Mouse (Mus musculus): ENCODE data around the gene Efcab9. TPM values are rescaled to one million over a fixed set of nuclear protein-coding genes. Genes with fewer than 3 reads are reported as not detected.

The Efcab9 gene
- polyA plus RNA-seq, 1 experiment = 0.97 TPM

GRCm38 (mm10) chr11:32498757-32499535, 32.9 kb downstream of the Efcab9 start:
- WGBS = 8% methylated on average over 7 of the region's 7 CpGs

GRCm38 (mm10) chr11:32495283-32495682, 36.6 kb downstream of the Efcab9 start:
- no peak overlapping the region for H3K27ac ChIP-seq (ENCODE audit: insufficient read depth, low read length)
- peaks cover 5% of the 10 kb centered on the region for H3K4me1 ChIP-seq (ENCODE audit: control insufficient read depth, insufficient read depth, low read length)
- TF ChIP-seq POLR2A (IDR thresholded peaks at IDR 0.05; ENCODE audit: borderline replicate concordance, insufficient read depth, low read length) = no peak
- no peak for TF ChIP-seq CTCF (IDR thresholded peaks at IDR 0.05; ENCODE audit: borderline replicate concordance, insufficient read depth, low read depth, low read length)
- WGBS = 93% methylated on average over 2 of the region's 2 CpGs
- no peaks in the 10 kb centered on the region for H3K27me3 ChIP-seq (ENCODE audit: control insufficient read depth, insufficient read depth, low read length)
- DNase-seq = no peak
- no peak overlapping the region for H3K4me3 ChIP-seq (replicated peaks; ENCODE audit: insufficient read depth, low read depth, low read length)

More at GRCm38 (mm10) chr11:32498757-32499535, 32.9 kb downstream of the Efcab9 start:
- Histone ChIP-seq H3K27ac (ENCODE audit: insufficient read depth, low read length) (peak overlapping the region; percentile 68; the same call in 1 of the 2 replicates), H3K4me1 (ENCODE audit: control insufficient read depth, insufficient read depth, low read length) (peaks cover 5% of the 10 kb centered on the region), H3K4me3 (replicated peaks; ENCODE audit: insufficient read depth, low read depth, low read length) (no peak overlapping the region), H3K27me3 (ENCODE audit: control insufficient read depth, insufficient read depth, low read length) (no peaks in the 10 kb centered on the region)
- TF ChIP-seq POLR2A (IDR thresholded peaks at IDR 0.05; ENCODE audit: borderline replicate concordance, insufficient read depth, low read length) = no peak
- peak; percentile 63 to 70 for DNase-seq

DNA sequence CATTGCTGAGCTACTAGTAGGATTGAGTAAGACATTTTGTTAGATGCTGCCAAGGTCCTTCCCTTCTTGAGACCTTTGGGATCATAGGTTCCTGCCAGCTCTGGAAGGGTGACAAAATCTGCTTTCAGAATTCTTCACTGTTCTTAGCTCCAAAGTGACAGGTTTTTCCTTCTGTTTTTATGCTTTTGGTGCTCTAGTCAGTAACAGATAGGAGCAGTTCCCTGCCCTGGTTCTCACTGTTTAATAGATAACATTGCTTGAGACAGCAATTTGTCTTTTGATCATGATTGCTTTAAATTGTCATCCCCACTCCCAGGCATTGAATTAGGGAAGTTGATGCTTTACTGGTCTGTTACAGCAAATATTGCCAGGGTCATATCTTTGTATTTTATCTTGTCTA, 38.6 kb downstream of the Efcab9 start:
- Histone ChIP-seq H3K4me3 (replicated peaks; ENCODE audit: insufficient read depth, low read depth, low read length) (no peak overlapping the region), H3K4me1 (ENCODE audit: control insufficient read depth, insufficient read depth, low read length) (no peaks in the 10 kb centered on the region; the same call in 1 of the 2 replicates), H3K27me3 (ENCODE audit: control insufficient read depth, insufficient read depth, low read length) (no peaks in the 10 kb centered on the region), H3K27ac (ENCODE audit: insufficient read depth, low read length) (no peak overlapping the region)
- TF ChIP-seq POLR2A (IDR thresholded peaks at IDR 0.05; ENCODE audit: borderline replicate concordance, insufficient read depth, low read length) = no peak
- DNase-seq = peak in 1 of 2 experiments; percentile 32

DNA sequence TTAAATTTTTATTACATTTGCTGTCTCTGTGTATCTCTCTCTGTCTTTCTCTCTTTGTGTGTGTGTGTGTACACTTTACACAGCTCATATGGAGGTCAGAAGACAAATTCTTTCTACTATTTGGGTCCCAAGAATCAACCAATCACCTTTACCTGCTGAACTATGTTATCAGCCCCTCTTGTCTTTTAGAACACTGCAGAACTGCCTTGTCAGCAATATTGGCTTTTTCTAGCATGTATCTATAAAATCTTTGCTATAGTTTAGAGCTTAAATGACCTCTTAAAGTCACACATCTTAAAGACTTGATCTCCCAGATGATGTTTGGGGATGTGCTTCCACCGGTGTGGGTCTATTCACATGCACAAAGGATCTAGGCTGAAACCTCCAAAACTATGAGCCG, 40.8 kb downstream of the Efcab9 start:
- H3K4me1 ChIP-seq (ENCODE audit: control insufficient read depth, insufficient read depth, low read length) = no peaks in the 10 kb centered on the region; the same call in 1 of the 2 replicates
- no peak overlapping the region for H3K27ac ChIP-seq (ENCODE audit: insufficient read depth, low read length)
- H3K4me3 ChIP-seq (replicated peaks; ENCODE audit: insufficient read depth, low read depth, low read length) = no peak overlapping the region
- TF ChIP-seq CTCF (IDR thresholded peaks at IDR 0.05; ENCODE audit: borderline replicate concordance, insufficient read depth, low read depth, low read length) (no peak), POLR2A (IDR thresholded peaks at IDR 0.05; ENCODE audit: borderline replicate concordance, insufficient read depth, low read length) (no peak)
- 97% methylated on average over 2 of the region's 2 CpGs for WGBS
- DNase-seq = no peak
- H3K27me3 ChIP-seq (ENCODE audit: control insufficient read depth, insufficient read depth, low read length) = no peaks in the 10 kb centered on the region

GRCm38 (mm10) chr11:32488808-32489670, 42.8 kb downstream of the Efcab9 start:
- DNase-seq = no peak
- 93% methylated on average over 5 of the region's 5 CpGs for WGBS
- no peak overlapping the region for H3K27ac ChIP-seq (ENCODE audit: insufficient read depth, low read length)
- H3K4me1 ChIP-seq (ENCODE audit: control insufficient read depth, insufficient read depth, low read length) = no peaks in the 10 kb centered on the region; the same call in 1 of the 2 replicates
- H3K27me3 ChIP-seq (ENCODE audit: control insufficient read depth, insufficient read depth, low read length) = no peaks in the 10 kb centered on the region
- TF ChIP-seq POLR2A (IDR thresholded peaks at IDR 0.05; ENCODE audit: borderline replicate concordance, insufficient read depth, low read length) = no peak
- TF ChIP-seq CTCF (IDR thresholded peaks at IDR 0.05; ENCODE audit: borderline replicate concordance, insufficient read depth, low read depth, low read length) = no peak
- H3K4me3 ChIP-seq (replicated peaks; ENCODE audit: insufficient read depth, low read depth, low read length) = no peak overlapping the region

- H3K4me3 ChIP-seq (replicated peaks; ENCODE audit: insufficient read depth, low read depth, low read length) = no peak overlapping the region
- TF ChIP-seq POLR2A (IDR thresholded peaks at IDR 0.05; ENCODE audit: borderline replicate concordance, insufficient read depth, low read length) (no peak), CTCF (IDR thresholded peaks at IDR 0.05; ENCODE audit: borderline replicate concordance, insufficient read depth, low read depth, low read length) (no peak)
- H3K27ac ChIP-seq (ENCODE audit: insufficient read depth, low read length) = no peak overlapping the region
- no peaks in the 10 kb centered on the region for H3K27me3 ChIP-seq (ENCODE audit: control insufficient read depth, insufficient read depth, low read length)
- no peaks in the 10 kb centered on the region; the same call in 1 of the 2 replicates for H3K4me1 ChIP-seq (ENCODE audit: control insufficient read depth, insufficient read depth, low read length)
- no peak for DNase-seq
Measured at GRCm38 (mm10) chr11:32488344-32488743, 43.5 kb downstream of the Efcab9 start.

GRCm38 (mm10) chr11:32487501-32487900, 44.4 kb downstream of the Efcab9 start:
- no peaks in the 10 kb centered on the region for H3K27me3 ChIP-seq (ENCODE audit: control insufficient read depth, insufficient read depth, low read length)
- H3K4me3 ChIP-seq (replicated peaks; ENCODE audit: insufficient read depth, low read depth, low read length) = no peak overlapping the region
- H3K4me1 ChIP-seq (ENCODE audit: control insufficient read depth, insufficient read depth, low read length) = peaks cover 2% of the 10 kb centered on the region
- 91% methylated on average over 3 of the region's 3 CpGs for WGBS
- no peak for DNase-seq
- H3K27ac ChIP-seq (ENCODE audit: insufficient read depth, low read length) = no peak overlapping the region
- TF ChIP-seq CTCF (IDR thresholded peaks at IDR 0.05; ENCODE audit: borderline replicate concordance, insufficient read depth, low read depth, low read length) (no peak), POLR2A (IDR thresholded peaks at IDR 0.05; ENCODE audit: borderline replicate concordance, insufficient read depth, low read length) (no peak)
